ENCODE assay signal across 12 mouse cellular contexts in genomic region chr3:55348026-55348390, GRCm38 (mm10).
DNase-seq lines count a peak whose midpoint lies in the region; ATAC-seq and TF ChIP-seq lines count a peak whose summit lies in the region.
"Had no signal": no experiment of that assay in that cellular context is flagged by ENCODE, and none has a peak within 500 bp of the region (broad histone marks: within the 10 kb centered on the region; RNA-seq: fewer than 3 reads in every experiment).

No protein-coding gene starts in this region.

- no peak overlapping the region for H3K4me3 ChIP-seq in kidney, postnatal 0 days (replicated peaks; ENCODE audit: low read depth, low read length)
- no peak overlapping the region for H3K4me3 ChIP-seq in cerebellum, adult 2 months (replicated peaks; ENCODE audit: insufficient read depth, low read depth, low read length)
- no peak overlapping the region for H3K4me3 ChIP-seq in forebrain, embryonic 16.5 days (replicated peaks; ENCODE audit: low read length)
- H3K4me3 ChIP-seq in midbrain, embryonic 15.5 days: no peak overlapping the region
- H3K4me3 ChIP-seq: embryonic facial prominence, embryonic 15.5 days; liver, embryonic 13.5 days had no signal

- peak; percentile 31; the same call in 1 of the 2 replicates for ATAC-seq in kidney, postnatal 0 days (replicated peaks; ENCODE audit: low FRiP score, low read depth)
- peak; percentile 18; the same call in 1 of the 2 replicates for ATAC-seq in forebrain, embryonic 16.5 days
- ATAC-seq in midbrain, embryonic 15.5 days (replicated peaks): 0 out of 2 replicates have a peak, but pooled peaks have one; percentile 1

- no peak overlapping the region for H3K9ac ChIP-seq in kidney, postnatal 0 days (ENCODE audit: low read depth, low read length)
- peak overlapping the region; percentile 39 for H3K9ac ChIP-seq in forebrain, embryonic 16.5 days (replicated peaks; ENCODE audit: low read depth, low read length)
- H3K9ac ChIP-seq in midbrain, embryonic 15.5 days: peak overlapping the region; percentile 1; the same call in 1 of the 2 replicates
- H3K9ac ChIP-seq: embryonic facial prominence, embryonic 15.5 days; liver, embryonic 13.5 days had no signal

- no peaks in the 10 kb centered on the region for H3K36me3 ChIP-seq in kidney, postnatal 0 days (ENCODE audit: insufficient read depth, low read length)
- no peaks in the 10 kb centered on the region for H3K36me3 ChIP-seq in forebrain, embryonic 16.5 days (ENCODE audit: control insufficient read depth, insufficient read depth)
- no peaks in the 10 kb centered on the region for H3K36me3 ChIP-seq in midbrain, embryonic 15.5 days (replicated peaks)
- H3K36me3 ChIP-seq: embryonic facial prominence, embryonic 15.5 days; liver, embryonic 13.5 days had no signal

- no peak for TF ChIP-seq CTCF in kidney, postnatal 0 days (IDR thresholded peaks at IDR 0.05; ENCODE audit: low read depth)
- TF ChIP-seq CTCF in cerebellum, adult 2 months (IDR thresholded peaks at IDR 0.05; ENCODE audit: borderline replicate concordance, insufficient read depth, low read depth, low read length): no peak

- H3K27ac ChIP-seq in kidney, postnatal 0 days: 0 out of 2 replicates have a peak overlapping the region, but pooled peaks have one; percentile 47
- no peak overlapping the region for H3K27ac ChIP-seq in cerebellum, adult 2 months (ENCODE audit: insufficient read depth, low read length)
- peak overlapping the region; percentile 87 for H3K27ac ChIP-seq in forebrain, embryonic 16.5 days (ENCODE audit: low read length)
- peak overlapping the region; percentile 93 for H3K27ac ChIP-seq in midbrain, embryonic 15.5 days
- H3K27ac ChIP-seq: embryonic facial prominence, embryonic 15.5 days; liver, embryonic 13.5 days had no signal

- H3K4me1 ChIP-seq in kidney, postnatal 0 days (replicated peaks; ENCODE audit: insufficient read depth, low read length): peaks cover 8% of the 10 kb centered on the region
- H3K4me1 ChIP-seq in cerebellum, adult 2 months (ENCODE audit: control insufficient read depth, insufficient read depth, low read length): 0 out of 2 replicates have a peak, but pooled peaks cover 4% of the 10 kb centered on the region
- H3K4me1 ChIP-seq in forebrain, embryonic 16.5 days (replicated peaks; ENCODE audit: control insufficient read depth, insufficient read depth, low read length): peaks cover 60% of the 10 kb centered on the region
- H3K4me1 ChIP-seq in midbrain, embryonic 15.5 days: peaks cover 64% of the 10 kb centered on the region
- H3K4me1 ChIP-seq: liver, embryonic 13.5 days had no signal

- no peak for TF ChIP-seq POLR2A in cerebellum, adult 2 months (IDR thresholded peaks at IDR 0.05; ENCODE audit: borderline replicate concordance, insufficient read depth, low read length)

- H3K9me3 ChIP-seq in kidney, postnatal 0 days (replicated peaks; ENCODE audit: low read length): no peaks in the 10 kb centered on the region
- no peaks in the 10 kb centered on the region for H3K9me3 ChIP-seq in forebrain, embryonic 16.5 days (ENCODE audit: control insufficient read depth, low read length)
- no peaks in the 10 kb centered on the region for H3K9me3 ChIP-seq in midbrain, embryonic 15.5 days
- H3K9me3 ChIP-seq: embryonic facial prominence, embryonic 15.5 days; liver, embryonic 13.5 days had no signal

- no peak overlapping the region for H3K4me2 ChIP-seq in kidney, postnatal 0 days (ENCODE audit: low read length)
- H3K4me2 ChIP-seq in forebrain, embryonic 16.5 days (ENCODE audit: low read length): peak overlapping the region; percentile 45
- peak overlapping the region; percentile 36 for H3K4me2 ChIP-seq in midbrain, embryonic 15.5 days
- H3K4me2 ChIP-seq: embryonic facial prominence, embryonic 15.5 days; liver, embryonic 13.5 days had no signal

- H3K27me3 ChIP-seq in kidney, postnatal 0 days (ENCODE audit: insufficient read depth, low read length): no peaks in the 10 kb centered on the region
- no peaks in the 10 kb centered on the region for H3K27me3 ChIP-seq in cerebellum, adult 2 months (ENCODE audit: control insufficient read depth, insufficient read depth, low read length)
- H3K27me3 ChIP-seq in forebrain, embryonic 16.5 days (replicated peaks; ENCODE audit: control insufficient read depth, insufficient read depth, low read length): no peaks in the 10 kb centered on the region
- H3K27me3 ChIP-seq in midbrain, embryonic 15.5 days (replicated peaks): no peaks in the 10 kb centered on the region
- H3K27me3 ChIP-seq: CH12.LX; embryonic facial prominence, embryonic 15.5 days; liver, embryonic 13.5 days had no signal

- WGBS in kidney, postnatal 0 days: 87% methylated on average over 5 of the region's 5 CpGs
- 18% methylated on average over 5 of the region's 5 CpGs for WGBS in cerebellum, adult 2 months
- 53% methylated on average over 5 of the region's 5 CpGs for WGBS in forebrain, embryonic 16.5 days
- WGBS in midbrain, embryonic 15.5 days: 55% methylated on average over 5 of the region's 5 CpGs

- no peak for DNase-seq in kidney, postnatal 0 days (ENCODE audit: low spot score)
- no peak for DNase-seq in kidney, postnatal 36 days
- DNase-seq in cerebellum, adult 2 months: peak; percentile 42 to 44
- no peak for DNase-seq in natural killer cell, adult 2 months (ENCODE audit: low spot score in 2 of 2)
- DNase-seq in layer of hippocampus, adult 9-11 months: no peak
- no peak for DNase-seq in adrenal gland, adult 2 months
- DNase-seq: gastrocnemius, postnatal 14 days; liver, embryonic 13.5 days had no signal

Comparison
In these comparisons a context has a peak if more than half of its experiments do, and no peak if none do; other contexts are left out.
1. DNase-seq: peak in cerebellum, adult 2 months (2 of 2); none in kidney, postnatal 0 days (single experiment), kidney, postnatal 36 days (0 of 2), natural killer cell, adult 2 months (0 of 2), layer of hippocampus, adult 9-11 months (single experiment) and adrenal gland, adult 2 months (single experiment).
2. Peak in every context shown above with its lines, with median percentiles within 50 percentile points of each other: ATAC-seq.